Mouse (Mus musculus) lung, embryonic 14.5 days (tissue): ENCODE measurements around the gene Yeats4. TPM values are rescaled to one million over a fixed set of nuclear protein-coding genes. Genes with fewer than 3 reads are reported as not detected.

ENCODE experiments used
- ATAC-seq: fragments of 200-750 bp; cut with Nextera tagmentation; 2 replicates; pipeline ENCODE4 v1.8.0; 2017; ENCODE audit warnings: mild to moderate bottlenecking, moderate TSS enrichment, moderate library complexity; ENCODE audit not compliant: insufficient read depth
- DNase-seq: peaks from one replicate; pipeline ENCODE4 v3.0.0-alpha.2; 2015
- H3K27ac ChIP-seq: fragments of 300-500 bp; sonication (generic); 2 replicates; pipeline ENCODE4 v1.5.1; 2014; ENCODE audit warnings: low read depth, mild to moderate bottlenecking, moderate library complexity
- H3K27me3 ChIP-seq: fragments of 300-500 bp; sonication (generic); 2 replicates; pipeline ENCODE4 v1.6.1; 2014; ENCODE audit warnings: low read length, control low read depth; ENCODE audit not compliant: insufficient read depth
- H3K36me3 ChIP-seq: fragments of 300-500 bp; sonication (generic); 2 replicates; pipeline ENCODE4 v1.6.1; 2014; ENCODE audit warnings: control low read depth; ENCODE audit not compliant: insufficient read depth
- H3K4me1 ChIP-seq: fragments of 300-500 bp; sonication (generic); 2 replicates; pipeline ENCODE4 v1.6.1; 2014; ENCODE audit warnings: antibody characterized with exemption, control low read depth; ENCODE audit not compliant: insufficient read depth
- H3K4me2 ChIP-seq: fragments of 300-500 bp; sonication (generic); 2 replicates; pipeline ENCODE4 v1.6.1; 2014; ENCODE audit warnings: mild to moderate bottlenecking
- H3K4me3 ChIP-seq: fragments of 300-500 bp; sonication (generic); 2 replicates; pipeline ENCODE4 v1.5.1; 2014; ENCODE audit warnings: low read depth, low read length
- H3K9ac ChIP-seq: fragments of 300-500 bp; sonication (generic); 2 replicates; pipeline ENCODE4 v1.6.1; 2014
- H3K9me3 ChIP-seq: fragments of 300-500 bp; sonication (generic); 2 replicates; pipeline ENCODE4 v1.6.1; 2016; ENCODE audit warnings: low read depth, low read length, control low read depth
- CTCF ChIP-seq: IDR thresholded peaks from 2 replicates; pipeline ENCODE4 v1.5.1; 2016; ENCODE audit warnings: antibody characterized with exemption, low read depth
- WGBS: fragments of 180-500 bp; shearing (Covaris S2); extraction: QIAGEN DNeasy Blood & Tissue Kit; methylation state at CpG from one replicate; pipeline ENCODE4 v1.1.7; 2014; 5-methylcytosine and 5-hydroxymethylcytosine counted together
- polyA plus RNA-seq: library from polyadenylated mRNA; unstranded; fragments of >200 nt; fragmentation: Nextera tagmentation; extraction: Ambion mirVana; gene quantifications from 2 replicates; pipeline ENCODE4 v1.2.1, GENCODE M21; 2014

Gene Yeats4
- 73.0 and 74.9 TPM in 2 replicates for polyA plus RNA-seq

- Histone ChIP-seq H3K9ac (peak within 1 kb of the TSS; percentile 93), H3K36me3 (peaks cover 36% of the 10 kb centered on the region), H3K27me3 (no peaks in the 10 kb centered on the region), H3K4me3 (peak within 1 kb of the TSS; percentile 76), H3K4me2 (peak within 1 kb of the TSS; percentile 91), H3K27ac (peak within 1 kb of the TSS; percentile 99), H3K4me1 (0 out of 2 replicates have a peak, but pooled peaks cover 3% of the 10 kb centered on the region), H3K9me3 (no peaks in the 10 kb centered on the region)
- 2% methylated on average over 63 of the region's 63 CpGs for WGBS
- peak; percentile 96 for DNase-seq
- ATAC-seq = peak; percentile 96
- TF ChIP-seq CTCF = no peak
Measured at GRCm38 (mm10) chr10:117224102-117224990, at the start of gene Yeats4. Yeats4 (minus strand) TSS chr10:117224507.

GRCm38 (mm10) chr10:117272023-117272422 lies 47.7 kb upstream of the Yeats4 start:
- no peaks in the 10 kb centered on the region for H3K4me1 ChIP-seq
- no peaks in the 10 kb centered on the region for H3K36me3 ChIP-seq
- peak; percentile 39 for TF ChIP-seq CTCF
- no peak overlapping the region for H3K4me3 ChIP-seq
- no peaks in the 10 kb centered on the region for H3K27me3 ChIP-seq
- DNase-seq (peak; percentile 65), ATAC-seq (no peak)
- no peak overlapping the region for H3K9ac ChIP-seq
- no peak overlapping the region for H3K4me2 ChIP-seq
- H3K9me3 ChIP-seq = no peaks in the 10 kb centered on the region
- no peak overlapping the region for H3K27ac ChIP-seq

DNA sequence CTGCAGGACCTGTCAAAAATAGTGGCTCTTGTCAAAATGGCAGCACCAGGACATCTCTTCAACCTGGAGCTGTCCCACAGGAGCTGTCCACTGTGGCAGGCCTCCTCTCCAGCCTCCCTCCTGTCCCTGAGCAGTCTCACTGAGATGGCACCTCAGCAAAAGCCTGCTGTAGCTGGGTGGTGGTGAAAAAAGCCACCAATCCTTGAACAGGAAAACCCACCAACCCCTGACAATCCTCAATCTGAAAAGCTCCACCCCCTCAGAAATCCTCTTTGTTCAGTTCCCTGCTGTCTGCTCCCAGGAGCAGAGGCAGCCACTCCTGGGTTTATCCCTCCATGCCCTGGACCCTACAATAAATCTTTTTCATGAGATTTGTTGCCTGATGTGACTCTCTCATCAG lies 35.6 kb upstream of the Yeats4 start:
- Histone ChIP-seq H3K27me3 (no peaks in the 10 kb centered on the region), H3K4me2 (no peak overlapping the region), H3K9me3 (no peaks in the 10 kb centered on the region; the same call in 1 of the 2 replicates), H3K27ac (no peak overlapping the region), H3K4me3 (no peak overlapping the region), H3K4me1 (no peaks in the 10 kb centered on the region), H3K9ac (no peak overlapping the region), H3K36me3 (no peaks in the 10 kb centered on the region)
- no peak for DNase-seq
- TF ChIP-seq CTCF = no peak
- no peak for ATAC-seq

- H3K27ac ChIP-seq = no peak within 1 kb of the TSS
- no peaks in the 10 kb centered on the region for H3K36me3 ChIP-seq
- 82% methylated on average over 12 of the region's 12 CpGs for WGBS
- H3K9ac ChIP-seq = no peak within 1 kb of the TSS
- no peak for TF ChIP-seq CTCF
- ATAC-seq (no peak), DNase-seq (no peak)
- 0 out of 2 replicates have a peak, but pooled peaks cover 3% of the 10 kb centered on the region for H3K4me1 ChIP-seq
- H3K4me3 ChIP-seq = no peak within 1 kb of the TSS
- H3K9me3 ChIP-seq = no peaks in the 10 kb centered on the region
- no peak within 1 kb of the TSS for H3K4me2 ChIP-seq
- H3K27me3 ChIP-seq = no peaks in the 10 kb centered on the region
Measured at GRCm38 (mm10) chr10:117238603-117239002, 14.3 kb upstream of the Yeats4 start, which contains the start of gene 9530003J23Rik. 9530003J23Rik (minus strand) TSS chr10:117238703.

GRCm38 (mm10) chr10:117235866-117236265 lies 11.6 kb upstream of the Yeats4 start:
- Histone ChIP-seq H3K27me3 (no peaks in the 10 kb centered on the region), H3K9me3 (no peaks in the 10 kb centered on the region), H3K4me3 (peak overlapping the region; percentile 7; the same call in 1 of the 2 replicates), H3K36me3 (no peaks in the 10 kb centered on the region), H3K4me1 (0 out of 2 replicates have a peak, but pooled peaks cover 3% of the 10 kb centered on the region), H3K9ac (no peak overlapping the region), H3K27ac (no peak overlapping the region), H3K4me2 (peak overlapping the region; percentile 40)
- 21% methylated on average over 11 of the region's 11 CpGs for WGBS
- ATAC-seq = peak; percentile 69; the same call in 1 of the 2 replicates
- DNase-seq = peak; percentile 61
- no peak for TF ChIP-seq CTCF

DNA sequence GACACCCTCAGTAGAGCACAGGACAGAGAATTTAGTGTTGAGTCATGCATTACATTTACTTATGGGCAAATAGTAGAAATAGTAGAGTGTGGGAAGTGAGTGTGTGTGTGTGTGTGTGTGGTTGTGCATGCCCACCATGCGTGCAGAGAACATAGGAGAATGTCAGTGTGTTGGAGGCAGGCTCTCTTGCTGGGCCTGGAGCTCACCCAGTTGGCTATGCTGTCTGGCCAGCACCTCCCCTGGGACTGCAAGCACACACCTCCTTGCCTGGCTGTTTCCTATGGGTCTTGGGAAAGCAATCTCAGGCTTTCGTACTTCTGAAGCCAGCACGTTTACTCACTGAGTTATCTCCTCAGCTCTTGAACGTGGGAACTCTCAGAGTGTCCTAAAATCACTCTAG lies 10.5 kb upstream of the Yeats4 start:
- DNase-seq (no peak), ATAC-seq (no peak)
- TF ChIP-seq CTCF = no peak
- Histone ChIP-seq H3K4me2 (no peak overlapping the region), H3K36me3 (no peaks in the 10 kb centered on the region), H3K9ac (no peak overlapping the region), H3K9me3 (no peaks in the 10 kb centered on the region), H3K27me3 (no peaks in the 10 kb centered on the region), H3K4me1 (0 out of 2 replicates have a peak, but pooled peaks cover 3% of the 10 kb centered on the region), H3K27ac (no peak overlapping the region), H3K4me3 (no peak overlapping the region)
- 36% methylated on average over 4 of the region's 4 CpGs for WGBS

- H3K4me1 ChIP-seq = 0 out of 2 replicates have a peak, but pooled peaks cover 3% of the 10 kb centered on the region
- no peaks in the 10 kb centered on the region for H3K9me3 ChIP-seq
- 0 out of 2 replicates have a peak overlapping the region, but pooled peaks have one; percentile 15 for H3K4me2 ChIP-seq
- ATAC-seq = no peak
- WGBS = 69% methylated on average over 16 of the region's 16 CpGs
- TF ChIP-seq CTCF = no peak
- no peak overlapping the region for H3K9ac ChIP-seq
- peak; percentile 15 for DNase-seq
- H3K36me3 ChIP-seq = no peaks in the 10 kb centered on the region
- no peak overlapping the region for H3K4me3 ChIP-seq
- no peak overlapping the region for H3K27ac ChIP-seq
- no peaks in the 10 kb centered on the region for H3K27me3 ChIP-seq
Measured at GRCm38 (mm10) chr10:117229826-117230225, 5.5 kb upstream of the Yeats4 start.
